Mouse (Mus musculus) lung, postnatal 36 days (tissue): ENCODE measurements at regions not wholly inside any gene's neighbourhood (a gene's known extent, or its start where the extent isn't known, plus 50 kb on each side); places are given as distances from the start of the nearest gene placed in this dataset.

ENCODE experiments used
- DNase-seq: peaks from one replicate; pipeline ENCODE4 v3.0.0; 2022; ENCODE audit warnings: mixed read lengths

DNA sequence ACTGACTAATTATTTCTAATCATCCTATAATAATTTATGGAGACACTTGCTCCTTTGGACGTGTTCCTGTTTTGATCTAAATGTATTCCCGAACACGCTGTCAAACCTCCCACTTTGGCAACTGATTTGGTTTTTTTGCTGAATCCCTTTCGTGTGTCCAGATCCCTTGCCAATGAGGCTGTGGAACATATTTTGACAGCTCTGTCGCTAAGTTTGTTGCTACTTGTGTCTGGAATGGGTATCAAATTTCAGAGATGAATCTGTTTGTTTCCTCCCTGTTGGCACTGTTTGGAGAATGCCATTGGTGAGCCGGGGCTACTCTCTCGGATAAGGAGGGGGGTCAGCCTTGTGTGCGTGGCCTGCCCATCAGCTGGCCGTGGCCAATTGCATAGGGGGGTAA lies 277.2 kb upstream of the Tshz3 start:
- no peak for DNase-seq

DNA sequence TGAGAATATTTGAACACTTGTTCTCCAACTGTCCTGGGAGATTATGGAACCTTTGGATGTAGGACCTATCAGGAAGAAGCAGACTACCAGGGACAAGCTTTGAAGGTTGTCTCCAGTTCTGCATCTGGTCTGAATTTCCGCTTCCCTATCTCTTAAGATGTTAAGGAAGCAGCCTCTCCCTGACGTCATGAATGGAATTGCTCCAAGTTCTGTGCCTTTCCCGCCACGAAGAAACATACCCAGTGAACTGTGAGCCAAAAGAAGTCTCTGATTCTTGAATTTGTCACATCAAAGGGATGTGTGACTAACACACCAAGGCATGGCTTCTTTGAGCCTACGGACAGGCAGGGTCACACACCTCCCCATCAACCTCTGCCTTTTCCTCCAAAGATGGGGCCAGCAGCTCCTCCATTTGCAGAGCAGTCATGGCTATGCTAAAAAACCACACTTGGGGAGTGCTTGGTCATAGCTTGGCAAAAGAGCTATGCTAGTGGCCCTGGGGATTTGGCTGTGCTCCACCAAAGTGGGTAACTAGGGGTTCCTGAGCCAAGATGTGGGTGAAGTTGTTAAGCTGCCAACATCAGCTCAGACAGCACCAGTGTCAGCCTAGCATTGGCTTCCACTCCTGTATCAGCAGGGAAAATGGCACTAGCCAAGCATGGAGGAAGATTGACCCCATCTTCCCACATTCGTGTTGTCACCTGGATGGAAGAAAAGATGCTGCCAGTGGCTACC lies 248.6 kb upstream of the Tshz3 start:
- no peak for DNase-seq

DNA sequence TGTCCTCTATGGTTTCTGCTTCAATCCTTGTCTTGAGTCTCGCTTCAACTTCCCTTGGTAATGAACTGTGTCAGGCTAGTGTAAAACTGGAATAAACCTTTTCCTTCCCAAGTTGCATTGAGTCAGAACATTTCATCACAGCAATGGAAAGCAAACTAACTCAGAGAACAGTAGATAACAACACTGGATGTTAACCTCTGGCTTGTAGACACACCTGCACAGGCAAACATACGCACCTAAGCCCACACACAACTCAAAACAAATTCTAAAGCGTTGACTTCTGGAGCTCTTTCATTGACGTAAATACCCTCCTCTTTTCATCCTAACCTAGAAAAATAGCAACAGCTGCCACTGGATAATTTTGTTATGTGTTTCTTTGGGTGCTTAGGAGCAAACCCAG lies 244.1 kb upstream of the Tshz3 start:
- DNase-seq: no peak

DNA sequence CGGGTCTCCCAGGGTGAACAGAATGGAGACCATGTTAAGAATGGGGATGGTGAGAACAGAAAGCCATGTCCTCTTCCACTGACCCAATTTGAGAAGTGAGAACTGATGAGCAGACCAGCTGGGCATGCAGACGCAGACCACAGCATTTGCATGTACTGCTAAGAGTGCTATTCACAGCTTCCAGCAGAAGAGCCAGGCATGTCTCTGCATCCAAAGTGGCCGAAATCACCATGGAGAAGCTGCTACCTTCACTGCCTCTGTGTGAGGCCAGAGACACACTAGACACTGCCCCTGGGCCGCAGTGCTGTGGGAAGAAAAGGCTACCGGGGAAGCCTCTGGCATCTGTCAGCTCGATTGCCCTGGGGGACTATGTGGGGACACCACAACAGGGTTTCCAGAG lies 241.8 kb upstream of the Tshz3 start:
- DNase-seq: no peak

DNA sequence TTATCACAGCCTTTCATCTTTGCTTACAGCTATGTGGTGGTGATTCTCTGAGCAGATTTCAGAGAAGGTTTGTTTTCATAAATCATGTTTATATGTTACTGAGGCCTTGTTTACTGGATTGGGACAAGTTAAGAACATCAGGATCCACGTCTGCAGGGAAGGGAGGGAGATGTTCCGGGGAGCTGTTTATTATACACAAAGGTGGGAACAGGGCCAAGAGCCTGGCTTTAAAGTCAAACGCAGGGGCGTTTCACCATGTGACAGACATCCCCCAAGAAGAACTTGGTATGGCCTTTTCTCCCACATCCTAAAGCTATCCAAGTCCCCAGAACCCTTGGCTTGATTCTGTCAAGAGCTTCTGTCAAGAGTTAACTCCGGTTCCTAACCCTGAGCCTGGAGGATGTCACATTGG lies 235.5 kb upstream of the Tshz3 start:
- DNase-seq: peak; percentile 67

DNA sequence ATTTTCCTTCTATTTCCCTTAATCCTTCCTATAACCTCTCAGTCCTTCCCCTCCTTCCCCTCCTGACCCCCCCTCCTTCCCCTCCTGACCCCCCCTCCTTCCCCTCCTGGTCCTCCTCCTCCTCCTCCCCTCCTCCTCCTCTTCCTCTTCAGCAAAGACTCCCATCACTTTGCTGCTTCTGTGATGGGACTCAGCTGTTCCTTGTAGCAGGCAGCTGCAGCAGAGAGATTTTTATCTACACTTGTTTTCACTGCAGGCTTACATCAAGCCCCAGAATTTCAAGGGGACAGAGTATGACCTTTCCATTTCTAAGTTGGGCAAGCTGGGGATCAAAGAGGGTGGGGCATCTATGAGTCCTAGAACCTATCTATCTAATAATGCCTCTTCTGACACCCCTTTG lies 228.5 kb upstream of the Tshz3 start:
- peak; percentile 13 for DNase-seq

DNA sequence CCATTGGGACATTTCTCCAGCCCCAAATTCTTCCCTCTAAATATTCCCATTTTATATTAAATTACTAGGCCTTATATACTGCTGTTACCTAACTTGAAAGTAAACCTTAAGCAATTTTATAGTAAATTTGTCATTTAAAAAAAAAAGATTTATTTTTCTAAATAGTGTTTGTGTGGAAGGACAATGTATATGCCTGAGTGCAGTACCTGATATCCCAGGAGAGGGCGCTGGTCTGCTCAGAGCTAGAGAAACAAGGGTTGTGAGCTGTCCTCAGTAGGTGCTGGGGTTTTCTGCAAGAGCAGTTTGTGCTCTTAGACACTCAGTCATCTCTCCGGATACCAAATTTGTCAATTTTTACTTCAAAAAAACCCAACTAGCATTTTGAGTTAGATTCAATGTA lies 224.4 kb upstream of the Tshz3 start:
- no peak for DNase-seq

DNA sequence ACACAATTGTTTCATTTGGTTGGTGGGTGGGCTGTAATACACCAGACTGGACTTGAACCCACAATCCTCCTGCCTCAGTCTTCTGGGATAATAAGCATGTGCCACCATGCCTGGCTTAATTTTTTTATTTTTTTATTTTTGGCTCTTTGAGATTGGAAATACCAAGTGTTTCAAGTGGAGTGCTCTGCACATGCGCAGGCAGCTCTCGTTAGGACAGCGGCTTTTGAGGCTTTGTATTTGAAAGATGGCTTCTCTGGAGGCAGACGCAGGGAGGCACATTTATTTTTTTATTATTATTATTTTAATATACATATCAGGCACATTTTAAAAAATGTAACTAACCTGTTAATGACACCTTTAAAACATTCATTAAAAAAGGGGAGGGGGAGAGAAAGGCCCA lies 221.5 kb upstream of the Tshz3 start:
- no peak for DNase-seq

DNA sequence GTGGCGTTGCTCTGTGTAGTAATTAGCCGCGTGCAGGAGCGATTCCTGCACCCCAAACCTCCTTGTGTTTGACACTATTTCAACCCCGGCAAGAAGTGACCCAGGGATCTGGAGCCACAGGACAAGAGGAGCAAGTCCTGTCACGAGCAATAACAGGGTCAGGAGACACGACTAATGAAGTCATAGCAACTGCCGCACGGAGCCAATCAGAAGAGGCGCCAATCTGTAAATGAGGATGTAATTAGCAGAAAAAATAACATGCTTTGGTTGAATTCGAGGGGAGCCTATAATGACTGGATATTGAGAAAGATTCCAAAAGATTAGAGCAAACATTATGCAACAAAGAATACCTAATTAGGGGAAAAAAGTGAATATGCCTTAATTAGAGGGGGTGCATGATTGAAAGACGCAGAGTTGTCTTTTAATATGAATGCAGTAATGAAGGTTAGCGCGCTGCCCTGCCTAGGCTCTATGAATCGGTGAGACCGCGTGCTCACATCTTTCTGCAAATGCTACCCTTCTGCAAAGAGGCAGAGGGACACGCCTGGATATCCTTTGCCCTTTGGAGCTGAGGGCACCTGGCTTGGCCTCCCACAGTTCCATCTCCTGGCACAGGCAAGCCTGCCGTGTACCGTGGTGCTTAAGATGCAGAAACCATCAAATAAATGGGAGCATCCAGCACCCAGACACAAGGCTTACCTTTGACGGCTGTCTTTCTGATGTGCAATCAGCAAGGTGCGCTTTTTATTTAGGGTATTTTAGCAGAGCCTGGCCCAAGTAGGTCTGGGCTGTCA lies 220.9 kb upstream of the Tshz3 start:
- no peak for DNase-seq

DNA sequence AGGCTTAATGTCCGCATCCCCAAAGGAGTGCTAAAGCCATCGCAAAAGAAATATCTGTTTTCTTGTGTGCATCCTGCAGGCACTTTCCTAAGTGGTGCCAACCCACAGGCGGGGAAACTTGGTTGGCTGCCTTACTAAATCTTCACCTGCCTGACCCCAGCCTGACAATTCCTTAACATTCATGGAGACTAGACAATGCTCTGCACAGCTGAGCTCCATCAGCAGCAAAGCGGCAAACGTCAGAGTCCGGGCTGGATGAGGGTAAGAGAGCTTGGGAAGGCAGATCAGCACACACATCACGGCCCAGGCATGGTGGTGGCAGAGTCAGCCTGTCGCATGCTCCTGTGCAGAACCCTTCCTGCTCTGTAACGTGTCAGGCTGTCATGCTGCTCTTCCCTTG lies 209.8 kb upstream of the Tshz3 start:
- DNase-seq: no peak

DNA sequence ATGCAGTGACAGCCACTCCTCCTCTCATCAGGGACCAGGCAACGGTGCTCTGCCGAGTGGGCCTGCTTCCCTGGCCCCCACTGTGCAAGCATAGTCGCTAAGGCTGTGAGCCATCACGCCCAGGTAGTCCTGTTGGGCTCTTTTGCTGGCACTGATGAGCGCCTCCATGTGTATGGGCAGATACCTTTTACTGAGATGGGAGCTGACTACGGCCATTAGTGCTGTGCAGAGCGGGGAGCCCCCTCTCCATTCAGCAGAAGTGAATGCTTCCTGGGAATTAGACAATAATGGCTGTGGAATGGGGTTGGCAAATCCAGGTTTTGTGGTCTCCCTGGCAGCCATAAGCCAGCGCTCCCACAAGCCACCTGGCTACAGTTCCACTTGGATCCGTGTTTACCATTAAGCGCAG lies 206.7 kb upstream of the Tshz3 start:
- no peak for DNase-seq

DNA sequence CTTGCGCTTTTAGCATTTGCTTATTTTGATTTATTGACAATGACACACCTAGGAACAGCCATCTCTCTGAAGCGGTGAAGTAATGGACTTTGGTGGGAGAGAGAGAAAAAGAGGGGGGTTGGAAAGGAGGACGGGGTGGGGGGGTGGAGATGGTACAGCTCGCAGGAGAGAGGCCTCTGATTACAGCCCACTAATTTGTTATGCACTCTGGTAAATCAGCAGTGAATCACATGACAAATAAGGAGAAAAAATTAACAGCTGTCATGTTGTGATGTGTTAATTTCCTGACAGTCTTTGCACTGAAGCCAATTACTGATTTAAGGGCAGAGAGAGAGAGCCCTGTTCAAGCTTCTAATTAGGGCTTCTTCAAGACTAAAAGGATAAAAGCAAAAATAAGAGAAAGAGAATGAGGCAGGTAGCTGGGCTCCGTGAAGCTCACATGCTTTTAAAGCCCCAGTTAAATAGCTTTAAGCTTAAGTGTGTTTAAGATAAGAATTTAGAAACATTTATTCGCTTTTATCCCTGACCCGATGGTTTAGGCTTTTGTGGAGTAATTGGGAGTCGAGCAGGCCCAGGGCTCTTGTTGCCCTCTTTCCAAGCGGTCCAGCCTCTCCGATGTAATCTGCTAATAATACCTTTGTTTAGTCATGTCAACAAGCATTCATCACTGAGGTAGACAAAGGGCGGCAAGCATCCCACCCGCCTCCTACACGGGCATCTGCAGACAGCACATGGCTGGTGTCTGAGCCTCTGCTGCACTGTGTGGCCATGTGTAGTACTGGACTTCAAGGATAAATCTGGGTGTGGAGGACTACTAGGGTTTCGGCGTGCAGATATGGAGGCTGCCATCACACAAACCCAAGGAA lies 193.7 kb upstream of the Tshz3 start:
- DNase-seq: no peak

DNA sequence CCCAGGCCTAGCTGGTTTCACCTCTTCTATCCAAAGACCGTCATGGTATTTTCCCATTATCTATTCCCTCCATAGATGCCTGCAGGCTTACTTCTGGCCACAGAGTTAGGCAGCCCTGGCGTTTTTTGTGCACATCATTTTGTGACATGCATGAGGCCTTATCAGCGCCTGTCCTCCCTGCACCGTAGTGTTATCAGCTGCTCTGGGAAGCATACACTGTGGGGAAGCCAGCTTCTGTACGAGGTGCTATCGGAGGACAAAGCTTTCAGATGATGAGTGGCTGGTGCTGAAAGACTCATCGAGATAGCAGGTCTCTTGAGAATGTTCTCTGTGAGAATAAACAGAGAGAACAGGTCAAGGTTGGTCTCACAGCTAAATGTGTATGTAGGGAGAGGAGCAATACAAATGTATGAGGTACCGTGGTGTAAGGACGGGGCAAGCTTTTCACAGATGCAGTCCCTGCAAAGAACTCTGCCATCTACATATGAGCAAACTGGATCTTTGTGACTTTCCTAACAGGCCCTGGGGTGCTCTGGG lies 190.0 kb upstream of the Tshz3 start:
- DNase-seq: no peak

DNA sequence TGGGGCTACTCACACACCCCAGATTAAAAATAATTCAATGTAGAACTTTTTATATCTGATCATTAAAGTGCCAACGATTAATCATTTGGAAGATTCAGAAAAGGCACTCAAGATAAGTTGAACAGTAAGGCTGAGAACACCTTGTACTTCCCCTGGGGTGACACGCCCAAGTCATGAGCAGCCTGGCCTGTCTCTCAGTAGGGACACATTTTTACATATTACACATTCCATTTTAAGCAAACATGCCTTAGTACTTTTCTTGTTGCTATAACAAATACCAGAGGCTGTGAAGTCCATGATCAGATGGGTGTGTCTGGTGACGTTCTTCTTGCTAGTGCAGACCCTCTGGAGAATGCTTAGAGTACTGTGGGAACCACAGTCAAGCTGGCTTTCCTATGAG lies 184.2 kb upstream of the Tshz3 start:
- DNase-seq: no peak

DNA sequence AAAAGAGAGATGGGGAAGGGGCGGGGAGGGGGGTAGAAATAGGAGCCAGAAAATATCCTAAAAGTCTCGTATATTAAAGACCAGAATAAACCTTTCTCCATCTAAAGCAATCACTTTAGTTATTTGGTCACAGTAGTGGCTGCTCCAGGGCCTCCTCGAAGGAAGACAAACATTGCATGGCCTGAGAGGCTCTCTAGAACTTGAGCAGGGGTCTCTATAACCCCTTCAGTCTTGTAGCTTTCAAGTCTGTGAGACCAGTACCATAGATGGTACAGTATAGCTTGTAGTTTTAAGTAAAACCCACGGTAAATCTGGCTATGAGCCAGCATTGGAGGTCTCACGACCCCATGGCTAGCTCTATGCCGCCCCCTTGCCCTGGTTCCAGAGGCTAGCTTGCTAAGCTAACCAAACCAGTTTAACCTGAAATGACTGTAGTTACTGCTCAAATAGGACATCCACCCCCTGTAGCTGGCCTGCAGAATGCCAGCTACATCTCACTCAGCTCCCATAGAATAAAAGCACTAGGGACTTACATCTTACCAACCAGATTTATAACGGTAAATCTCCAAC lies 181.7 kb upstream of the Tshz3 start:
- DNase-seq: no peak

DNA sequence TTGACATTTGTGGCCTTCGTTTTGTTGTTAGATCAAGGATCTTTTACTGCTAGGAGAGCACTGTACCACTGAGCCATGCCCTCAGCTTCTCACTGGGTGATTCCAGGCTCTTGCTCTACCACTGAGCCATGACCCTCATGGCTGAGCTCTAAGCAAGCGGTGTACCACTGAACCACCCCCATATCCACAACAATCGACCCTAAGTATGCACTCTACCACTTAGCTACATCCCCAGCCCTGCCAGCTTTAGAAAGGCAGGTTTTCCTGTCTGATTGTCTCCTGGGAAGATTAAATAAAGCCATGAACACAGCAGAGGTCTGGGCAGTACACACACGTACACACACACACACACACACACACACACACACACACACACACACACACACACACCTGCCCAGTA lies 178.9 kb upstream of the Tshz3 start:
- no peak for DNase-seq

DNA sequence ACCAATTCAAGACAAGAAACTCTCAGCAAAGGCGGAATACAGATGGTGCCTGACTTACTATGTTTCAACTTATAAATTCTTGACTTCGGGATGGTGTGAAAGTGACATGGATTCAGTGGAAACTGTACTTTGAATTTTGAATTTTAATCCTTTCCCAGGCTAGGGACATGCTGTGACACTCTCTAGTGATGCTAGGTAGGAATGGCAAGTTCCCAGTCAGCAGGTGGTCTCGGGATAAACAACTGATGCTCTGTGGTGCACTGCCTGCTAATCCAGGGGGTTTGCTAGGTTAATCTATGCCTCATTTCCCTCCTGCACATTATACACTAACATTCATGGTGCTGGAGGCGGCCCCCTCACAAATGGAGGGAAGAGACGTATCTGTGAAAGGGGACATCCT lies 175.0 kb upstream of the Tshz3 start:
- DNase-seq: no peak

DNA sequence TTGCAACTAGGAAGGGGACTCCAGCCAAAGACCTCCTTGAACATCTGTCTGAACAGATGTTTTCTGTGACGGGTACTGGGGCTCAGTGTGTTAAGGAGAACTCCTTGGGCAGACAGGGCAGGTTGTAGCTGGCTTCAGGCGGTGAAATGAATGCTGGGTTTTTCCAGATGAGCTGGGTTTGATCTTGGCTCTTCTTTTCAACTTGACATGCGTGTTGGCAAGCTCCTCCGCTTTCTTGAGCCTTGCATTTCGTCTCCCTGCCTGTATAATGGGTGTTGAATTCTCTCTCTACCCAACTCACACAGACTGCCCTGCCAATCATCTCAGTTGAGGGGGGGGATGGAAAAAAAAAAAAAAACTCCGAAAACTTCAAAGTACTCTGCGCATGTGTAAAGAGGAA lies 171.8 kb upstream of the Tshz3 start:
- no peak for DNase-seq

DNA sequence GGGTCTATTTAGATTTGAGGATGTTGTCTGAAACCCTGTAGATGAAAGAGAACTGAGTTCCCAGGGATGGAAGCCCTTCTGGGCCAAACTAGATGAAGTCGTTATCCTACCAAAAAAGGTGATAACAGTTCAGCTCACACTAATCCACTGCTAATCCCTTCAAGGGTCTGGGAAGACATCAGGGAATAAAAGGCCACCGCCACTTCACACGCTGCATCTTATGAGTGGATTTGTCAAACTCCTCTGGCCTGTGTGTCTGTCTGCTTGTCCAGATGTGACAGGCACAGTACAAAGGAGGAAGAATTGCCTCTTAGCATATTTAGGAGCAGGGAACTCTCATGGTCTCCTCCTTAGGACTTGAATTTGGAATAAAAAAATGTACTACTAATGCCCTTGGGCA lies 171.2 kb upstream of the Tshz3 start:
- no peak for DNase-seq

DNA sequence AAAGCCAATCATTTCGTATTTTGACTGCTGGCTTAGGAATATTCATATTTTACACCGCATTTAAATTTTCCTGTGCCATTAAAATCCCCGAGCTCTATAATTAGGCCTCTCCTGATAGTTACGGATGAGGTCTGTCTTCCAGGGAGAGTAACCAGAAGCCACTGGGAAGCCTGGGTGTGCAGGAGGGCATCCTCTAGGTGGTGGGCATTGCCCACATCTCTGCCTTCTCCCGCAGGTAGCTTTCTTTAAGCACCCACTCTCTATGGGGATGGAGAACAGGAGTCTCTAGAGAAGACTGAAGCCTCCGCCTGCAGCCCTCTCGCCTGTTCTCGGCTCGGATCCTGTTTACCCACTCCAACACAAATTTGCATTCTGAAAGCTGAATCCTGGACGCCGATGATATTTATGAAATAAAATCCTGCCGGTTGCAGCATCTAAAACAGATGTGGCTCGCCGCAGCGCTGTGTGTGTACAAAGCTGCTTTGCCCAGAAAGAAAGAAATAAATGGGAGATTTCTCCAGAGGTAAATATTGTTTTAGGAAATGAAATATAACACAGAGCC lies 168.3 kb upstream of the Tshz3 start:
- DNase-seq: no peak

DNA sequence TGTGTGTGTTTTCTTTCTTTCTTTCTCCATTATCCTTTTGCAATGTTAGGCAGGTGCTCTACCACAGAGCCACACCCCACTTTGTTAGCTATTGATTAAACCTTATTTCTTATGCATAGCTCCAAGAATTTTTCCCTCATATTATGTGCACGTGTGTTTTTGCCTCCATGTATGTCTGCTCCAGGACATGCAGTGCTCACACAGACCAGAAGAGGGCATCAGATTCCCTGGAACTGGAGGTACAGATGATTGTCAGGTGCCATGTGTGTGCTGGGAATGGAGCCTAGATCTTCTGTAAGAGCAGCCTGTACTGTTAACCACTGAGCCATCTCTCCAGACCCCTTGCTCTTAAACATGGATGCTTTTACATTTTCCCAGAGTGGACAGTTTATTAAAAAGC lies 166.4 kb upstream of the Tshz3 start:
- DNase-seq: no peak

DNA sequence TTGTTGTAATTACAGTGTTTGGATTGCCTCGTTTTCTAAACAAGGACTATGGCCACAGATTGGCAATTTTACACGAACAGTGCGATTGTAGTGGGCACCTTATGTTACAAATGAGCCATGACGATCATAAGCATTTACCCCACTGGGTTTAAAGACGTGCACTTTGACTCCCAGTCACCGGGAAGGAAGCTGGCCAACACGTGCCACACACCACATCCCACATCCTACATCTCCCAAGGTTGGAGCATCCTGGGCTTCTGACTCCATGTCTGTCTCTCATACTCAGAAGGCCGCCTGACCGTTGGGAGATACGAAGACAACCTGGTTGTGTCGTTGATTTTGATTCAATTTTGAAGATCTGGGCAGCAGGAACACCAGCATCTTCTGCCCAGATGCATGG lies 159.8 kb upstream of the Tshz3 start:
- no peak for DNase-seq

DNA sequence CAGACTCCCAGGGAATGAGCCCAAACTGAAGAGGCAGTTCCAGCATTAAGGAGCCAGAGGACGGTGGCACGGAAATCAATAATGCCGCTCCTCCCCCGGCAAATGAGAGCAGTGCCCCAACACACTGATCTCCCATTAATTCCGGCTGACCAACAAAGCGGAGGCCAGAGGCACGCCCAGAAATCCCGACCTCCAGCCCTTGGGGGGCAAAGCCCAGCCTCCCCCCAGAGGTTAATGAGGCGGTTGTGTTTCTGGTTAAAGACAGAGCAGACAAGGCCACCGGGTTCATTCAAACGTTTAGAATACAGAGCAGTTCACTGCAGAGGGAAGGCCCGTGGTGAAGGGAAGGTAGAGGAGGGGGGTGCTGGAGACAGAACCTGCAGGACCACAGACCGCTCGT lies 149.9 kb upstream of the Tshz3 start:
- DNase-seq: no peak
